Mouse (Mus musculus): ENCODE results near the gene Entpd1.
"Not testable (repeated sequence)": the region's sequence is repeated elsewhere in the genome, so short reads cannot be mapped to it uniquely, and the experiment has no call there.

Entpd1 gene

DNA sequence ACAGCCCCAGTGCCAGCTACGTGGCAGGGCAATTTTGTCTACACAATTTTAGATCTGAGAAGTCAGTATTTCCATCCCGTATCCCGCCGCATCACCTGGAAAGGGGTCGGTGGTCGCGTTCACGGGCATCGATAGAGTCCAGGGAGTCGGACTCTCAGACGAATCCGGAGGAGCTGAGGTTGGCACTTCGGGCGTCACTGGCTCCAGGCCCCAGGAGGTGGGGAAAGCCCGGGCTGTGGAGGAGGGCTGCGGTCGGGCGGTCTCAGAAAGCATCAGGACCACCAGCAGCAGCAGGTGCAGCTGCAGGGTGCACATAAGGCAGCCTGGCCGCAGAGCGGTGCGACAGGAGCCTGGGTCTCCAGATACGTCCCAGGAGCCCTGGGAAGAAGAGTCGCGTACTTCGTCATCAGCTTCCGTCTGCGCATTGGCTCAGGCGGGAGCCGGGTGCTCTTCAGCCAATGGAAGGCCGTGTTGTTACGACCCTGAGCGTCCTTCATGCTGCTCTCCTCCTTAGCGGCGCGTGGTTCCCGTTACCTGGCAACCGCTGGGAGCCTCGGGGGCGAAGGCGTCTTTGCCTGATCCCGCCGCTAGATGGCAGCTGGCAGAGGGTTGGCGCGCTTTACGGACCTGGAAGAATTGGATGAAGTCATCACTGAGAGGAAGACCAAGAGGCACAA lies at the start of gene Entpd1, which contains the start of gene Tctn3:
Gene Entpd1 (plus strand): TSS at position 537 of the 677 bp plus-strand sequence.
Gene Tctn3 (minus strand): TSS at position 404 of the 677 bp plus-strand sequence.
- peak; percentile 97 to 98 for DNase-seq

DNA sequence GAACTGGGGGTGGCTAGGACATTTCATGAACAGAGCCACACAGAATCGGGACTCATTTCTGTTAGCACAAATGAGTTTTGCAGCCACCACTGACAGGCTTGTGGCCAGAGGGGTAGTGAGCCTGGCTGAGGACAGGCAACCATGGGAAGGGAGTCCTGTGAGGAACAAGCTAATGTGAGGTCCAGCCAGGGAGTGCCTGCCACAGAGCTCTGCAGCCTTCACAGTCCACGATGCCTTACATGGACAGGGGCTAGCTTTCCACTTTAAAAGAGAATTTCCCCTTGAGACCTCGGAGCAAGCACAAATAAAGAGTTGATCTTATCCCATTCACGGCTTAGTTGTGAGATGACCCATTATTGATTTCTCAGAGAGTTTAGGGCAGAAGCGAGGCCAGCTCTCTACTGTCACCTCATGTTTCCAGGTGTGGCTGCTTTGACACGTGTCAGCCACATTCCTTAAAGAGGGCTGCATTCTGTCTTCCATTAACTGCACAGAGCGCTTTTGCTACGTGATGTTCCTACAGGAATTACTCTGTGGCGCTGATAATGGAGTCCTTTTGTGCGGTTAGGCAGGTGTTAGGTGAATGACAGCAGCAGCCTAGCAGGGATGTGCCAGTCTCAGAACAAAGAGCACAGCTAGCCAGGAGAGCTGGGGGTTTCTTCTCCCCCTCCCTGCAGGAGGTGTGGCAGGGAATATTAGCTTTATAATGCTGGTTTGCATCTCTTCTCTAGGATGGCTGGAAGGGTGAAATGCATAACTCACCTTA lies 48.1 kb upstream of the Entpd1 start:
- no peak for DNase-seq

DNA sequence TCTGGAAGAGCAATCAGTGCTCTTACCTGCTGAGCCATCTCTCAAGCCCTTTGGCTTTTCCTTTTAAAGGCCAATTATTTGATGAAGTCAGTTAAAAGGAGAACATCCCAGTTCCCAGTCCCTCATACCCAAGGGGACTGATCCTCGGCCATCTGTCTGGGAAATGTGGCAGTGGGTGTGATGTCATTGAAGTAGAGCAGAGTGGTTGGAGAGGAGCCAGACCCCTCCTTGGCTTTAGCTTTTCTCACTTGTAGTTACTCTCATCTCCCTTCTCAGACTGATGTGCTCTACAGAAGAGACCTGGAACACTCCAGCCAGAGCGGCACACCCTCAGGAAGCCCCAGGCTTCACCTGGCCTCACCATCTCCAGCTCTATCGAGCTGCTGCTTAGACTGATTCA lies 44.5 kb upstream of the Entpd1 start:
- peak; percentile 26 to 62 for DNase-seq

DNA sequence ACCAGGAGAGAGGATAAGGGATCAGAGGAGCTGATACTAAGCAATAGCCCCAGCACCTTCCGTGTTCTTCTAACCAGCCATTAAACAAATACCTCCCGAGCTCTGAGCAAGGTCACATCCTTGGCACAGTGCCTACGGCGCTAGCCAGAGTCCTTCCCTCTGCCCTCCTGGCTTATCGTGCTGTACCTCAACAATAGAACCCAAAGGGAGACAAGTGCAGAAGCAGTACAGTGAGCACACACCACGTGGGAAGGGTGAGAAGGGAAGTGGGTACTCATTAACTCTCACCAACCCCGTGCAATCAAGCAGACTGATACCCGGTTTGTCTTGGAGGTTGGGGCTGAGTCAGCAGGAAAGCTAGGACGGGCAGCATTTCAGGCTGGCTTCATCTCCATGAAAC lies 41.4 kb upstream of the Entpd1 start:
- DNase-seq, result no peak

DNA sequence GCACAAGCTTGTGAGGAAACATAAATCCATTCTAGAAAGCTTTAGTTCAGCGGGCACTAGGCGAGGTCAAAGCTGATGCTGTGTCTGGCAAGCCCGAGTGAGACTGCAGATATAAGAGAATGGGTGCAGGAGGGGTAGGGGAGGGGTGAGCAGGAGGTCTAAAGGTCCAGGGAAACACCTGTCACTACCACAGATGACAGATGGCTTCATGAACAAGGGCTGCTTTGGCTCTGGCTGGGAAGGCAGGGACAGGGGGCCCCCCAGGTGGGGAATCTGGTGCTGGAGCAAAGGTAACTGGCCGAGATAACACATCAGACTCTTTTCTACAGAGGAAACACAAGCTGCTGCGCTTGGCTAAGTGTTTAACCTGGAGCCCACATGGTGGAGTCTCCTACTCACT lies 36.7 kb upstream of the Entpd1 start:
- peak; percentile 55 to 69 for DNase-seq

DNA sequence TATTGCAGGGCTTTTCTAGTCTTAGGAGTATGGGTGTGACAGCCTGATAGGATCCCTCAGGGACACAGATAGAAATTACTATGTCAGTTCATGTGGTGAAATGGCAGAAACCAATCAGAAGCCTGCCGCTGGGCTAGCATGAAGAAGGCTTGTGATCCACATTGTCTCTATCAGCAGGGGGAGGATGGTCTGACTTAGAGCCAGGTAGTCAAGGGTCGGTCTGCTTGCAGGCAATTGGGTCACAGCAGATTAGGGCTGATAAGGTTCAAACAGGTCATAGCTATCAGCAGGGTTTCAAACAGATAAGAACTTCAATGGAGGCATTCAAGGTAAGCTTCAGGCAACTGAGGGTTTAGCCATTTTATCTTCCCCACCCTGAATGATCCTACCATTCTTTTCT lies 31.3 kb upstream of the Entpd1 start:
- DNase-seq, result no peak

DNA sequence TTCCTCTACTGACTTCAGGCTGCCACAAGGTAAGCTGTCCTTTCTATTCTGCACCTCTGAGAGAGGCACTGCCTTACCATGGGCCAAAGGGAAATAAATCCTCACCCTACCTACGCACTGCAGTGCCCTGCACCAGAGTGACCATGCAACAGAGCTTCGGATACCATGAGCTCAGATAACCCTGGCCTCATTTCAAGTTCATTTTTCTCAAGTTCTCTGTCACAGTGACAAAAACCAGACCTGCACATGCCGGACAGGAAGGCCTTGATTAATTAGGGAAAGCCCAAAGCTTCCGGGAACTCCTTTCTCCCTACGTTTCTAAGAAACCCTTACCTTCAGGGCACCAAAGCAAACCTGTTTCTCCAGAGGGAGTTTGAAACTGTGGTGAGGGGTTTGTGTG lies 30.5 kb upstream of the Entpd1 start:
- no peak for DNase-seq

DNA sequence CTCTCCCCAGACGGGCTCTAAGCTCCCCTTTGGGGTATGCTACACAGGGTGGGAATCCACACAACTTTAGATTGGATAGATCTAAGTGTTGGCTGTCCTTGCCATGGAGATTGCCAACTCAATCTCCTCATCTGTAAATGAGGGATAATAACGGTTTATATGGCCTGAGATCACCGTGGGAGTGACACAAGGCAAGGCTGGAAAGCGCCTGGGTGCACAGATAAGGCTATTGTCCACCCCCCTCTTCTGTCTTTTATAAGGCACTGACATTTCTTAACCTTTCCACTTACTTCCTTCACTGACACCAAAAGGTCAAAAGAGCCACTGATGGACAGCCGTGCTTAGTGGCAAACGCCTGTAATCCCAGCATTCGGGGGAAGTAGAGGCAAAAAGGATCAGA lies 25.3 kb upstream of the Entpd1 start:
- DNase-seq, result no peak

DNA sequence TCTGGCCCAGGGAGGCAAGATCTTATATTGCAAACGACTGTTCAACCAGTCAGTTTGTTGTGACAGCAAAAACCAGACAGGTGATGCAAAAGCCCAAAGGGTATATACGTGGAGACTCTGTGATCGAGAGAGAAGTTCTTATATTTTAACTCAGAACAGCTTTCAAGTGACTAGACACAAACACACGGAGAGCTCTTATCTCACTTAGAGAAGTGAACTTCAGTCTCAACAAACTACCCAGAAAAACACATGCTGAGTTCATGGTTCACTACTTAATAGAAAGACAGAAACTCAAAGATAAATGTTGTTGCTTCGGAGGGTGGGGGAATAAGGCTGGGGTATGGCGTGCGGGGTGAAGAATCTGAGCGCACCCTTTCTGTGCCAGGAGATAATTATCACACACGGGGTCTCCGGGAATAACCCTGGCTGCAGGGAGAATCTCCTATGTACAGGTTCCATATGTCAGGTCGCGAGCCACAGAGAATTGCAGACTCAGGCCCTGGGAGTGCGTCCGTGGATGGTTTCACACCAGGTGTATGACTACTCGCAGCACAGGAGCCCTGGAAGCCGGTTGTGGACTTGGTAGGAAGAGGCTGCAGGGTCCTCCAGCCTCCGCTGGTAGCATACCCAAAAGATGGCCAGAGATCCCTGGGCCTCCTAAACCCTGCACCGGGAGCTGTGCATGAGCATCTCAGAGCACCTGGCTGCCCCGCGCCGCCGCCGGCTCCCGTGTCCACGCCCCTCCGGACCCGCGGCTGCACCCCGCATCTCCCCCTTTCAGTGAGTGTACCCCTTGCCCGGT lies 24.5 kb upstream of the Entpd1 start:
- no peak for DNase-seq

DNA sequence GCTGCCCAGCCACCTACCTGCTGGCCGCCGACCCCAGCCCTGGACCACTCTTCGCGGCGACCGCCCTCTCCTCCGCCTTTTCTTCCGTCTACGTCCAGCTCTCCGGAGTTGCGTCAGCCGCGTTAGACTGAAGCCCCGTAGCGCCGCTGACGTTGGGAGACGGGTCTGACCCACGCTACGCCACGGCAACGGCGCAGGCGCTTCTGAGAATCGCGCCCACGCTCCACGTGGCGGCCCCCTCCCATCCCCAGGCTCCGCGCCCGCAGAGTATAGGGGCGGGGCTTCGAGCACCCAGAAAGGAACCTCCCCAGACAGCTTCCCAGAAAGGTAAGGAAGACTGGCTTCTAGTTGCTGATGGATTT lies 23.9 kb upstream of the Entpd1 start, which contains the start of gene Aldh18a1:
Gene Aldh18a1 (minus strand): TSS at position 171 of the 362 bp plus-strand sequence.
- DNase-seq, result peak; percentile 97

DNA sequence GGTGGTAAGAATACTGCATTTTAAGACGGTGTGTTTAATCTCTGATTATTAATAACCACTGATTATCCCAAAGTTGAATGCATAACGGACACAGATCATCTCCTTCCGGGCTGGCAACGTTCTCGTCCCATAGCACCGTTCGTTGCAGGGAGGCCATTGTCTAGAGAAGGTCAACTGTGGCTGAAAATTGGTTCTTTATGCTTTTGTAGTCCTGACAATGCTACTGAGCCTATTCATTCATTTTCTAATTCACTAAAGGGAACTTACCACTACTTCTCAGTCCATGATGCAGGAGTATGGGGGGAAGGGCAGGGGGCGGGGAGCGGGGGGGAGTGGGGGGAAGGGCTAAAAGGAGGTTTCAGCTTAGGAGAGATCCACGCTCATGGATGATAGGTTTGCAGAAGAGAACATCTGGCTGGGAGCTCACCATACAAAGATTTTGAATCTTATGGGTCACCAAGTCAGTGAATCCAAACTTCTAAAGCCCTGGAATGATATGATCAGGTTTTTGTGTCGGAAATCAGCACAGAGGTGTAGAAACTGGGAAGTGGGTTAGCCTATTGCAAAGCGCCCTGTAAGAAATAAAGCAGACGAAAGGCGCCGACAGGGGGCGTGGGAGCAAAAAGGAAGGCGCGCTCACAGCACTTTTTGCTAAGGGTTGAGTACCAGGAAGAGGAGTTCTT lies 23.2 kb upstream of the Entpd1 start:
- DNase-seq, result peak; percentile 84 to 92

DNA sequence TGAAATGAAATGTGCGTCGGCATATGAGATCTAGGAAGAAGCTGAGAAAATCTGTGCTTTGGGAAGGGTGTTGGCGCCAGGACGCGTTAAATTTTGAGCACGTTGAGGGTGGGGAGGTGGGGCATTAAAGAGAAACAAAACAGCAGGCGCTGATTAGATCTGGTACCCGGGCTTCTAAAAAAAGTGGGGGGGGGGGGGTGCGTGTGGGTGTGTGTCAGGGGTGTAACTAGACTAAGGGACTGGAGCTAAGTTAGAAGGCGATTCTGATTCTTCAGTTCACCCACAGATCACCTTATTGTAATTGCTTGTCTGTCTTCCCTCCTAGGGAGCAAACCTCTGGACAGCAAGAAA lies 22.7 kb upstream of the Entpd1 start:
- no peak for DNase-seq

DNA sequence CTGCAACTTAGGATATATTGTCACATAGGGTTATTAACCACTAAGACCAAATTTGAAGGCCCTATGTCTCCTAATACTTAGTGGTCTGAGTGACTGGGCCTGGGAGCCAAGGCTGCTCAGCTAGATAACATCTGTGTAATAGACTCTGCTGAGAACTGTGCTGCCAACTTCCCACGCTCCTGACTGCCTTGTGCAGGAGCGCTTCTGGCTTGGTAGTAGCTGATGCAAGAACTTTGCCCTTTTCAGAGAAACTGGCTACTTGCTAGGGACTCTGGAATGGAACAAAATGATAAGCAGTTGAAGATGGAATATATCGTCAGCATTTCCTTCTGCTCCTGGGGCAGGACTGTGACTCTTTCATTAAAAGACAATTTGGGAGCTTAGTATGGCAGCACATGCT lies 16.9 kb upstream of the Entpd1 start:
- no peak for DNase-seq

DNA sequence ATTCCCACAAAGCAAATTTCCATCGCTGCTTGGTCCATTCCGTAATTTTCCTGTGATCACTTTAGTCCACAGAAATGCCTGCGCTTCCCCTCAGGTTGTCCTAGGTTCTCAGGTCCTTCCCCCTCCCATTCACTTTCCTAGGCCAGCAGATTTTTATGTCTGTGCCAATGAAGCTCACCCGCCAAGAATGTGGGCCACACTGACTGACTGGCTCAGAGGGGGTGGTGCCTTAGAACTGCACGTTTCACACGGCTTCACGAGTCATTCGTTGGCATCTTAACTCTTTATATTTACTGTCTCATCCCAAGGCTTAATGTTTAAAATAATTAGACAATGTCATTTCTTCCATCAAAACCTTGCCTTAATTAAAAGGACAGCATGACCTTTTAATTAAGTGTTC lies 16.3 kb upstream of the Entpd1 start:
- DNase-seq, result peak in 1 of 2 experiments; percentile 30

DNA sequence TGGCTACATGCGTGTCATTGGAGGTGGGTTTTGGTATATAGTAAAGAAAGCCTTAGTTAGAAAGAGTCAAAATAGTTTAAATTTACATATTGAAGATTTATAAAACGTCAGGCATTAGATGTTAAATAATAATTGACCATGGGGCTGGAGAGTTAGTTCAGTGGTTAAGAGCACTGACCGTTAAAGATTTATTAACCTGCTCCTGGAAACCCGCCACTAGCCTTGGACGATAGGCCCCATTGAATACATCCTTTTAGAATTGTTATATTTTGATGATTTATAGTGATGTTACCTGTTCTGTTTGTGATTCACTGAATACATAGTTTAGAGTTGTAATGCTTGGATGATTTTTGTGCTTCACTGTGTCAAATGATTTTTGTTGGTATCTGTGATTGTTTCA lies 11.3 kb upstream of the Entpd1 start:
- not testable (repeated sequence) for DNase-seq

DNA sequence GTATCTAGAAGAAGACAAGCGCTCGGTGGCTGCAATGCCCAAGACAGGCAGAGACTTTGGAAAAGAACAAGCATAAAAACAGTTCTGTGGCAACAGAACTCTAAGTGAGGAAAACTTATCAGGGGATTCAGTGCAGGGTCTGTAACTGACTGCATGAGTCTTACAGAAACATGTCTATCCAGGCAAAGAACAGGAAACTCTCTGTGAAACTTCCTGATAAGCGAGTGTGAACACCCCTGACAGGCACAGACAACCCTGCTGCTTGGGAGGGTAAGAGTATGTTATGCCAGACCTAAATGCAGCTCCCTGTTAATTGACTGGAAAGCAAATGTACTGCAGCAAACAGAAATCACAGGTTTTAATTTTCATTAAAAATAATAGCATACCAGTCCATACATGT lies 10.3 kb upstream of the Entpd1 start:
- DNase-seq, result no peak

DNA sequence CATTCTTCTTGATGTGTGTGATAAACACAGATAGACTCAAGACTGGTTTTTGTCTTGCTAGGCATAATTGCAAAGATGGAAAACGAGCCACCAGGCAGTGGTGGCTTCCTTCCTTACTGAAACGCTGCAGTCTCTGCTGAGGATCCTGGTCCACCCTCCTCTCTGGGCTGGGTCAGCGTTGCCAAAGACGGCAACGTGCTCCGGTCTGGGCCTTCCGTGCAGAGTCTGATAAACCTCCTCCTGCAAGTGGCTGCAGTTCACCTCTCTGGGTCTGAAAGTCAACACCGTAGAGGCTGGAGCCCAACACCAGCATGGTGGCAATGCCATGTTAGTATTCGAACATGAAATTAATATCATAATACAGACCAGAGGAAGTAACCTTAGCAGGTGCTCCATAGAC lies 7.0 kb upstream of the Entpd1 start:
- DNase-seq, result no peak

DNA sequence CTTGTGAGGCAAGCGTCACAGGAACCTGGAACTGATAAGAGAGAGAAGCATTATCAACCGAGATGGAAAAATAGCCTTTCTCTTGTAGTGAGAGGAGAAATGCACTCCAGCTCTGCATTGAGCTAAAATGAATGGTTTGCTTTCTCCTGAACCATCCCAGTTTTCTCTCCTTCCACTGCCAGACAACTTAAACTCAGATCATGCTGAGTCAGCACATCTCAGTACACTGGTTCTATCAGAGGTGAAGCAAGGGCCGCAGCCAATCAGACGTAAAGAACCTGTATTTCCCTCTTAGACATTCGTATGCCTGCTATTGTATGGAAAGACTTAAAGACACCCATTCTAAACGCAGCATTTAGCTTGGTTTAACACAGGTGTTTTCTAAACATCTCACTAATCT lies 4.5 kb upstream of the Entpd1 start:
- DNase-seq, result no peak

DNA sequence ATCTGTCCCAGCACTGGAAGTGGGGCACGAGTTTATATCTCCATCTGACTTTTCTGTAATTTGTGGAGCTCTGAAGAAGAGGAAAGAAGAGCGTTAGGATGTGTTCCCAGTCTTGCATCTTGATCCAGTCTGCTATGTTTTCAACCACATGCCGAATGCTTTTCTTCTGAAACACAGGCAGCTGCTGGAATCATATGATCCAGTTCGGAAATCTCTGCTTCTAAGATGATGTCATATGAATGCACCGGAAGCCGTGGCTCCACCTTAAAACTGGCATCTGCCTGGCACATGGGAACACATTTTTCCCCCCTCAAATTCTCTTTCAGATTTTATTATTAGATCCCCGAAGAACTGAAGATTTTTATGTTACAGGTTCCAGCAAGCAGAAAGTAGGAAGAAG lies 2.6 kb downstream of the Entpd1 start:
- DNase-seq, result no peak

DNA sequence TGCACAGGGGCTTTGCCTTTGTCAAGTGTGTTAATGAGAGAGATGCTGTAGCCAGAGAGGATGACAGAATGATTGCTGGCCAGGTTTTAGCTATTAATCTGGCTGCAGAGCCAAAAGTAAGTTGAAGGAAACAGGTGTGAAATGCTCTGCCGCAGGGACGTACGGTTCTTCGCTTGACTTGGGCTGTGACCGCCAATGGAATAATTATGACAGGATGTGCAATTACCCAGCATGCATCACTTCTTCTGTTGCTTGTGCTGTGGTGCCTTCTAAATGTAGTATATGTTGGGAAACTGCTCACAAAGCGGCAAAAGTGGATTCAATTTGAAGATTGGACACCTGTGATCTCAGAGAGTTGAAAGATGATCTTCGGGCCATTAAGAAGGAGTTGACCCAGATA lies 3.9 kb downstream of the Entpd1 start:
- DNase-seq, result no peak

DNA sequence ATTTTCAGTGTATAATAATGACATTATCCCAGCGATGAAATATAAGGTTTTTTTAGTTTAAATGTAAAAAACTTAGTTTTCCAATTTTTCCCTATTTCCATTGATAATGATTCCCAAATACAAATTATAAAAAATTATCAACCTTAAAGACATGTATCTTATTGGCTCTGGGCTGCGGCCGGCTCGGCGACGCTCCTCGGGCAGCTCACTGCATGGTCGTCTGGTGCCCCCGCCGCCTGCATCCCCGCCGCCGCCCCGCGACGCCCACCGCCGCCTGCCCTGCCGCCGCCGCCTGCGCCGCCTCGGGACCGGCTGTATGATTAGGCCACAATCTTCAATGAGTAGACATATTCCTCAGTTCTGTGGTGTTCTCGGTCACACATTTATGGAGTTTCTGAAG lies 9.4 kb downstream of the Entpd1 start:
- not testable (repeated sequence) for DNase-seq

DNA sequence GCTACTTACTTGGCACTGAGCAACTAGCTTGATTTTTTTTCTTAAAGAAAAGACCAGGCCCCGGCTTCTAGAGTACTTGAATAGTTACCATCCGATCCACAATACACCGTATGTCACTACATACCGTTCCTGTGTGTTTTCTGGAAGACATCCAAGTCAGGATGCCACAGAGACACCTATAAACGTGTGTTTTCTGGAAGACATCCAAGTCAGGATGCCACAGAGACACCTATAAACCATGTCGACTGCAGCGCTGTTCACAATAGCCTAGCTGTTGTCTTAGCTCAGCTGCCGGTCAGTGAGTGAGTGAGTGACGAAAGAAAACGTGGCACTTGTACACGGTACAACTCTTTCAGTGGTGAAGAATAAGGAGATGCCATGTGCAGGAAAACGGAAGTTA lies 13.8 kb downstream of the Entpd1 start:
- DNase-seq, result no peak

DNA sequence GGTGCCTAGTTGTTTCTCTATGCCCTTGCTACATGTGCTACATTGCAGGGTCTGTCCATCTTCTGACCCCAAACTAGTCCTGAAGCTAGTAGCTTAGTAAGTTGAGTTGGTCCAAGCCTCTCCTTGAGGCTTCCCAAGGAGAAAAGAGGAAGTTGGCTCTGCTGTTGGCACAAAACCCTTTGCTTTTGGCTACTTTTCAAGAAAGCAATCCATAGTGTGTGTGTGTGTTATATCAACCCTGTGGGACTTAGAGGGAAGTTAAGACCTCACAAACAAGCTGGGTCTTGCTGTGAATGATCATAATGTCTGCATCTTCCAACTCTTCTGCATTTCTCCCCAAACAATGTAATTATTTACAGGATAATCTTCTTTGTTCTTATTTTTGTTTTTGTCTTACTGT lies 16.8 kb downstream of the Entpd1 start:
- no peak for DNase-seq

Data from cerebellum, postnatal 25 days (tissue).